8 mouse cellular contexts compared by ENCODE assay signal in genomic region chr15:77882797-77883696, GRCm38 (mm10). TPM values are rescaled to one million over a fixed set of nuclear protein-coding genes. Genes with fewer than 3 reads are reported as not detected.
DNase-seq lines count a peak whose midpoint lies in the region; ATAC-seq and TF ChIP-seq lines count a peak whose summit lies in the region.

No protein-coding gene starts in this region.

- no peaks in the 10 kb centered on the region for H3K79me2 ChIP-seq in MEL (ENCODE audit: control insufficient read depth, insufficient read depth, low read length, poor library complexity)

- H3K4me1 ChIP-seq in MEL (ENCODE audit: control insufficient read depth in 1 of 2, insufficient read depth in 2 of 2, low read length in 2 of 2), result peaks cover 22 to 57% of the 10 kb centered on the region in 2 experiments
- peaks cover 65% of the 10 kb centered on the region for H3K4me1 ChIP-seq in liver, embryonic 12.5 days
- no peaks in the 10 kb centered on the region for H3K4me1 ChIP-seq in forebrain, embryonic 14.5 days (ENCODE audit: control insufficient read depth, insufficient read depth, low read length)

- H3K27me3 ChIP-seq in MEL (ENCODE audit: control insufficient read depth in 1 of 2, insufficient read depth in 2 of 2, low read length in 2 of 2), result no peaks in the 10 kb centered on the region
- no peaks in the 10 kb centered on the region; the same call in 1 of the 2 replicates for H3K27me3 ChIP-seq in liver, embryonic 12.5 days (replicated peaks)
- no peaks in the 10 kb centered on the region for H3K27me3 ChIP-seq in forebrain, embryonic 14.5 days (replicated peaks; ENCODE audit: control insufficient read depth, insufficient read depth, low read length)

- H3K9me3 ChIP-seq in MEL (replicated peaks; ENCODE audit: insufficient read depth, low read length), result no peaks in the 10 kb centered on the region
- no peaks in the 10 kb centered on the region for H3K9me3 ChIP-seq in liver, embryonic 12.5 days (replicated peaks)
- H3K9me3 ChIP-seq in forebrain, embryonic 14.5 days (replicated peaks; ENCODE audit: control insufficient read depth, low read length), result no peaks in the 10 kb centered on the region

- no peak overlapping the region for H3K4me3 ChIP-seq in MEL (ENCODE audit: control insufficient read depth in 1 of 2, insufficient read depth in 1 of 2, low read depth in 2 of 2, low read length in 2 of 2)
- H3K4me3 ChIP-seq in liver, embryonic 12.5 days, result no peak overlapping the region
- no peak overlapping the region for H3K4me3 ChIP-seq in left cerebral cortex, adult 2 months
- no peak overlapping the region for H3K4me3 ChIP-seq in forebrain, embryonic 14.5 days (ENCODE audit: low read depth, low read length)

- TF ChIP-seq CTCF in MEL (IDR thresholded peaks at IDR 0.05 in 2 of 3, conservative IDR thresholded peaks at IDR 0.05 in 1 of 3; ENCODE audit: control insufficient read depth in 1 of 3, insufficient read depth in 1 of 3, low read depth in 2 of 3, low read length in 3 of 3, poor library complexity in 1 of 3, severe bottlenecking in 1 of 3), result no peak
- TF ChIP-seq CTCF in left cerebral cortex, adult 2 months (IDR thresholded peaks at IDR 0.05), result no peak

- 29% methylated on average over 15 of the region's 17 CpGs for WGBS in liver, embryonic 12.5 days (ENCODE audit: insufficient replicate concordance)
- WGBS in forebrain, embryonic 14.5 days, result 20% methylated on average over 15 of the region's 17 CpGs

- no peak for TF ChIP-seq POLR2A in MEL (IDR thresholded peaks at IDR 0.05; ENCODE audit: control insufficient read depth in 1 of 2, insufficient read depth in 1 of 2, low read depth in 1 of 2, low read length in 2 of 2, poor library complexity in 1 of 2)

- peak; percentile 48 for DNase-seq in adrenal gland, postnatal 14 days
- DNase-seq in adrenal gland, postnatal 25 days, result no peak
- no peak for DNase-seq in MEL (ENCODE audit: low read depth, low spot score)
- DNase-seq in heart, postnatal 14 days, result peak; percentile 42 to 60
- DNase-seq in testis, postnatal 10 days (ENCODE audit: low spot score), result peak; percentile 74
- DNase-seq in left cerebral cortex, adult 2 months (ENCODE audit: extremely low spot score in 1 of 2, low spot score in 2 of 2), result no peak
- DNase-seq in forebrain, embryonic 14.5 days (ENCODE audit: low spot score), result no peak

- H3K9ac ChIP-seq in MEL (ENCODE audit: control insufficient read depth, low read depth, low read length, poor library complexity, severe bottlenecking), result peak overlapping the region; percentile 11; the same call in 1 of the 2 replicates
- H3K9ac ChIP-seq in liver, embryonic 12.5 days, result no peak overlapping the region
- no peak overlapping the region; the same call in 1 of the 2 replicates for H3K9ac ChIP-seq in forebrain, embryonic 14.5 days (ENCODE audit: low read length)

- no peak for TF ChIP-seq RAD21 in MEL (IDR thresholded peaks at IDR 0.05; ENCODE audit: low read depth, low read length)

- ATAC-seq in liver, embryonic 12.5 days, result peak; percentile 9; the same call in 1 of the 2 replicates
- ATAC-seq in forebrain, embryonic 14.5 days, result no peak

- peak overlapping the region; percentile 40 for H3K4me2 ChIP-seq in liver, embryonic 12.5 days
- H3K4me2 ChIP-seq in forebrain, embryonic 14.5 days (ENCODE audit: low read length), result no peak overlapping the region

- TF ChIP-seq EP300 in MEL (IDR thresholded peaks at IDR 0.05; ENCODE audit: low read depth in 1 of 2, low read length in 2 of 2), result no peak

- peak overlapping the region; percentile 92 for H3K27ac ChIP-seq in MEL (ENCODE audit: control insufficient read depth, low read depth, low read length)
- H3K27ac ChIP-seq in liver, embryonic 12.5 days, result peak overlapping the region; percentile 73
- H3K27ac ChIP-seq in left cerebral cortex, adult 2 months, result no peak overlapping the region
- no peak overlapping the region for H3K27ac ChIP-seq in forebrain, embryonic 14.5 days (ENCODE audit: low read depth, low read length)

- intact Hi-C loops in heart, postnatal 14 days (cut with DNase I), result no loop called here
- intact Hi-C loops in left cerebral cortex, adult 2 months (cut with DNase I), result no loop called here

- H3K36me3 ChIP-seq in MEL (ENCODE audit: control insufficient read depth in 1 of 2, insufficient read depth in 2 of 2, low read length in 2 of 2), result peaks cover 0 to 35% of the 10 kb centered on the region in 2 experiments; a peak in 2 of 4 replicates
- H3K36me3 ChIP-seq in liver, embryonic 12.5 days, result no peaks in the 10 kb centered on the region
- H3K36me3 ChIP-seq in forebrain, embryonic 14.5 days (ENCODE audit: control insufficient read depth, insufficient read depth, low read length), result no peaks in the 10 kb centered on the region

TF ChIP-seq in MEL, 35 proteins besides CTCF, POLR2A, EP300 and RAD21:
- TF ChIP-seq CHD2 (IDR thresholded peaks at IDR 0.05; ENCODE audit: low read length) (no peak), MYB (IDR thresholded peaks at IDR 0.05; ENCODE audit: low read depth, low read length) (no peak), SMC3 (IDR thresholded peaks at IDR 0.05; ENCODE audit: low read depth, low read length) (no peak), NELFE (IDR thresholded peaks at IDR 0.05; ENCODE audit: low read depth, low read length) (no peak), KAT2A (conservative IDR thresholded peaks at IDR 0.05; ENCODE audit: low read depth, low read length) (no peak), NRF1 (IDR thresholded peaks at IDR 0.05; ENCODE audit: insufficient read depth, low read depth, low read length, poor library complexity, severe bottlenecking) (no peak), ZNF384 (IDR thresholded peaks at IDR 0.05; ENCODE audit: low read depth, low read length) (no peak), ETS1 (IDR thresholded peaks at IDR 0.05; ENCODE audit: low read depth, low read length) (no peak), GABPA (IDR thresholded peaks at IDR 0.05; ENCODE audit: low read depth, low read length) (no peak), MAX (IDR thresholded peaks at IDR 0.05; ENCODE audit: low read length) (no peak), SIN3A (IDR thresholded peaks at IDR 0.05; ENCODE audit: low read length) (no peak)
TF ChIP-seq in MEL: peak in this region for 0.

RNA-seq across cellular contexts. Expression of gene Myh9, which starts 41.1 kb away (rescaled TPM):
- total RNA-seq in adrenal gland, postnatal 14 days (2021), result 280 and 301 TPM in 2 replicates
- total RNA-seq in adrenal gland, postnatal 25 days (2021), result 325 and 352 TPM in 2 replicates
- 59.3 and 65.1 TPM in 2 replicates for total RNA-seq in MEL (2012; rRNA removed)
- polyA plus RNA-seq in MEL (2012; ENCODE audit: insufficient read depth in 1 of 2, insufficient read length in 2 of 2, low read depth in 1 of 2, low replicate concordance in 2 of 2, missing spikeins in 1 of 2), result 100 to 1,000 TPM; 158 to 176 TPM
- 100 to 1,000 TPM; 140 to 172 TPM for total RNA-seq in heart, postnatal 14 days (2021)
- 32.5 and 34.2 TPM in 2 replicates for polyA plus RNA-seq in liver, embryonic 12.5 days (2016; fragmentation: Nextera tagmentation; extraction: Ambion mirVana)
- total RNA-seq in left cerebral cortex, adult 2 months (2021), result 10 to 100 TPM; 81.2 to 91.4 TPM
- polyA plus RNA-seq in forebrain, embryonic 14.5 days (2014; fragmentation: Nextera tagmentation; extraction: Ambion mirVana), result 10.8 and 14.6 TPM in 2 replicates

RNA-seq across cellular contexts. Expression of gene Txn2, which starts 45.8 kb away (rescaled TPM):
- 430 and 443 TPM in 2 replicates for total RNA-seq in adrenal gland, postnatal 14 days (2021)
- 483 and 599 TPM in 2 replicates for total RNA-seq in adrenal gland, postnatal 25 days (2021)
- total RNA-seq in MEL (2012; rRNA removed), result 188 and 207 TPM in 2 replicates
- 100 to 1,000 TPM; 114 to 416 TPM for polyA plus RNA-seq in MEL (2012; ENCODE audit: insufficient read depth in 1 of 2, insufficient read length in 2 of 2, low read depth in 1 of 2, low replicate concordance in 2 of 2, missing spikeins in 1 of 2)
- total RNA-seq in heart, postnatal 14 days (2021), result 100 to 1,000 TPM; 234 to 248 TPM
- 239 and 249 TPM in 2 replicates for polyA plus RNA-seq in liver, embryonic 12.5 days (2016; fragmentation: Nextera tagmentation; extraction: Ambion mirVana)
- 100 to 1,000 TPM; 139 to 143 TPM for total RNA-seq in left cerebral cortex, adult 2 months (2021)
- 269 and 291 TPM in 2 replicates for polyA plus RNA-seq in forebrain, embryonic 14.5 days (2014; fragmentation: Nextera tagmentation; extraction: Ambion mirVana)

Comparison
In these comparisons a context has a peak if more than half of its experiments do, and no peak if none do; other contexts are left out.
1. DNase-seq: peak in adrenal gland, postnatal 14 days (single experiment), heart, postnatal 14 days (2 of 2) and testis, postnatal 10 days (single experiment); none in adrenal gland, postnatal 25 days (single experiment), MEL (single experiment), left cerebral cortex, adult 2 months (0 of 2) and forebrain, embryonic 14.5 days (single experiment).
2. H3K27ac ChIP-seq: peak in MEL (single experiment) and liver, embryonic 12.5 days (single experiment); none in left cerebral cortex, adult 2 months (single experiment) and forebrain, embryonic 14.5 days (single experiment).